Mouse (Mus musculus) mesoderm, embryonic 11.5 days (tissue): ENCODE results near the gene Fgfr1op.

Source experiments
- DNase-seq: peaks from one replicate; pipeline ENCODE4 v3.0.0-alpha.2; 2012; ENCODE audit warnings: low read depth, low spot score

Gene Fgfr1op

GRCm38 (mm10) chr17:8225166-8225565, 59.9 kb downstream of the Fgfr1op start:
- DNase-seq: no peak

- DNase-seq: no peak
These were observed 60.4 kb downstream of the Fgfr1op start for GRCm38 (mm10) chr17:8225746-8226145.

GRCm38 (mm10) chr17:8228622-8229021, 63.3 kb downstream of the Fgfr1op start:
- DNase-seq: no peak

GRCm38 (mm10) chr17:8229607-8230006, 64.3 kb downstream of the Fgfr1op start:
- no peak for DNase-seq

GRCm38 (mm10) chr17:8232089-8232488, 66.8 kb downstream of the Fgfr1op start:
- no peak for DNase-seq

- no peak for DNase-seq
These were observed 68.4 kb downstream of the Fgfr1op start for GRCm38 (mm10) chr17:8233618-8234214.

- DNase-seq: no peak
These were observed 69.2 kb downstream of the Fgfr1op start for GRCm38 (mm10) chr17:8234537-8234936.

GRCm38 (mm10) chr17:8235743-8236142, 70.4 kb downstream of the Fgfr1op start, which contains the start of gene Ccr6:
Ccr6 (plus strand) TSS chr17:8236043.
- no peak for DNase-seq

GRCm38 (mm10) chr17:8238012-8238710, 72.9 kb downstream of the Fgfr1op start:
- DNase-seq: no peak

GRCm38 (mm10) chr17:8239561-8239960, 74.3 kb downstream of the Fgfr1op start:
- DNase-seq: no peak

GRCm38 (mm10) chr17:8240517-8240916, 75.2 kb downstream of the Fgfr1op start:
- DNase-seq: no peak

- no peak for DNase-seq
These were observed 76.3 kb downstream of the Fgfr1op start for GRCm38 (mm10) chr17:8241645-8242044.

GRCm38 (mm10) chr17:8242186-8242585, 76.9 kb downstream of the Fgfr1op start:
- no peak for DNase-seq

GRCm38 (mm10) chr17:8244124-8244523, 78.8 kb downstream of the Fgfr1op start:
- no peak for DNase-seq

GRCm38 (mm10) chr17:8246102-8246754, 80.9 kb downstream of the Fgfr1op start:
- no peak for DNase-seq
